In the genomic region with DNA sequence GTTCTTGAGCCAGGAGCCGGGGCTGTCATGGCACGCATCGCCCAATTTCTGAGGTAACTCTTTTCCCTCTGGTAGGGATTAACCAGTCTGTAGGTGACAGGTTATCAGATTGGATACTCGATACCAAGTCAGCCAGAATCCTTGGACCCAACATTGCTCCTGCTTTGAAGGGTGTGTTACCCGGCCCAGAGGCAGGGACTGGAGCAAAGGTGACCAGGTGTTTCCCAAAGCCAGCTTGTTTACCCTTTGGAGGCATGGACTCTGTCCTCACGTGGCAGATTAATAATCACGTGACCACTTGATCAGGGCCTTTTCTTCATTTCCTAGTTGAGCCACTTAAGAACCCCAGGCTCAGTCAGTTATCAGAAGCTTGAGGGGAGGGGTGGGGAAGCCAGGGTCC, we compare ENCODE assay signal across 11 mouse cellular contexts. TPM values are rescaled to one million over a fixed set of nuclear protein-coding genes. Genes with fewer than 3 reads are reported as not detected.
DNase-seq lines count a peak whose midpoint lies in the region; ATAC-seq and TF ChIP-seq lines count a peak whose summit lies in the region.
"Had no signal": no experiment of that assay in that cellular context is flagged by ENCODE, and none has a peak within 500 bp of the region (broad histone marks: within the 10 kb centered on the region; RNA-seq: fewer than 3 reads in every experiment).

No protein-coding gene starts in this region.

- H3K27me3 ChIP-seq in heart, embryonic 13.5 days (replicated peaks), result no peaks in the 10 kb centered on the region
- H3K27me3 ChIP-seq in neural tube, embryonic 11.5 days (ENCODE audit: control insufficient read depth, insufficient read depth, low read length), result peaks cover 7% of the 10 kb centered on the region; the same call in 1 of the 2 replicates
- H3K27me3 ChIP-seq in thymus, adult 2 months (ENCODE audit: control insufficient read depth, insufficient read depth, low read length), result no peaks in the 10 kb centered on the region

- no peak overlapping the region for H3K27ac ChIP-seq in heart, embryonic 13.5 days (replicated peaks)
- no peak overlapping the region for H3K27ac ChIP-seq in neural tube, embryonic 11.5 days (ENCODE audit: low read depth, low read length)
- no peak overlapping the region for H3K27ac ChIP-seq in thymus, adult 2 months (ENCODE audit: control insufficient read depth, insufficient read depth, low read length)
- H3K27ac ChIP-seq: layer of hippocampus, adult 2 months had no signal

- H3K9me3 ChIP-seq in heart, embryonic 13.5 days, result no peaks in the 10 kb centered on the region
- no peaks in the 10 kb centered on the region for H3K9me3 ChIP-seq in neural tube, embryonic 11.5 days (ENCODE audit: control insufficient read depth, low read length)

- no peak overlapping the region for H3K4me3 ChIP-seq in heart, embryonic 13.5 days
- peak overlapping the region; percentile 62; the same call in 1 of the 2 replicates for H3K4me3 ChIP-seq in neural tube, embryonic 11.5 days (ENCODE audit: low read depth, low read length)
- H3K4me3 ChIP-seq in thymus, adult 2 months (ENCODE audit: control insufficient read depth, insufficient read depth, low read length), result no peak overlapping the region

- intact Hi-C loops in heart, postnatal 10 days (cut with DNase I), result no loop called here

- TF ChIP-seq CTCF in thymus, adult 2 months (IDR thresholded peaks at IDR 0.05; ENCODE audit: borderline replicate concordance, control insufficient read depth, extremely low read depth, insufficient read depth, low read length, poor library complexity), result no peak

- ATAC-seq in heart, embryonic 13.5 days (ENCODE audit: extremely low read depth, insufficient number of reproducible peaks, low FRiP score, low TSS enrichment), result no peak
- ATAC-seq in neural tube, embryonic 11.5 days (ENCODE audit: insufficient read depth, low FRiP score, low TSS enrichment), result no peak

- peaks cover 27% of the 10 kb centered on the region for H3K4me1 ChIP-seq in heart, embryonic 13.5 days
- H3K4me1 ChIP-seq in neural tube, embryonic 11.5 days (ENCODE audit: control insufficient read depth, insufficient read depth, low read length), result peaks cover 15% of the 10 kb centered on the region
- H3K4me1 ChIP-seq in thymus, adult 2 months (replicated peaks; ENCODE audit: control insufficient read depth, insufficient read depth, low read length), result peaks cover 14% of the 10 kb centered on the region

- peak overlapping the region; percentile 87; the same call in 1 of the 2 replicates for H3K4me2 ChIP-seq in heart, embryonic 13.5 days
- H3K4me2 ChIP-seq in neural tube, embryonic 11.5 days (ENCODE audit: low read depth), result peak overlapping the region; percentile 84; the same call in 1 of the 2 replicates

- 85% methylated on average over 7 of the region's 7 CpGs for WGBS in heart, embryonic 13.5 days
- 92% methylated on average over 7 of the region's 7 CpGs for WGBS in neural tube, embryonic 11.5 days
- WGBS in thymus, adult 2 months, result 95% methylated on average over 7 of the region's 7 CpGs

- H3K9ac ChIP-seq in heart, embryonic 13.5 days, result 0 out of 2 replicates have a peak overlapping the region, but pooled peaks have one; percentile 19
- no peak overlapping the region for H3K9ac ChIP-seq in neural tube, embryonic 11.5 days (ENCODE audit: low read length)

- DNase-seq in heart, postnatal 10 days, result no peak
- no peak for DNase-seq in neural tube, embryonic 11.5 days (ENCODE audit: low spot score)
- DNase-seq in neural tube, embryonic 10.5 days (ENCODE audit: extremely low spot score, low spot score), result no peak
- DNase-seq in lung, postnatal 36 days, result peak; percentile 53
- no peak for DNase-seq in MN1 (ENCODE audit: low spot score)
- no peak for DNase-seq in thymus, adult 2 months
- DNase-seq in layer of hippocampus, postnatal 14 days (ENCODE audit: low spot score in 2 of 2), result no peak

- no peak for TF ChIP-seq POLR2A in thymus, adult 2 months (IDR thresholded peaks at IDR 0.05; ENCODE audit: control insufficient read depth, extremely low read depth, insufficient read depth, low read length, poor library complexity)

- peaks cover 51% of the 10 kb centered on the region for H3K36me3 ChIP-seq in heart, embryonic 13.5 days
- peaks cover 5% of the 10 kb centered on the region for H3K36me3 ChIP-seq in neural tube, embryonic 11.5 days (ENCODE audit: control insufficient read depth, insufficient read depth, low read length)
- H3K36me3 ChIP-seq in thymus, adult 2 months (ENCODE audit: control insufficient read depth, insufficient read depth, low read length), result peaks cover 16% of the 10 kb centered on the region

RNA-seq across cellular contexts. Expression of a gene that starts 1.5 kb away (rescaled TPM):
- polyA plus RNA-seq in heart, embryonic 13.5 days (2015; fragmentation: Nextera tagmentation; extraction: Ambion mirVana), result 14.2 and 14.5 TPM in 2 replicates
- 10 to 100 TPM; 16.1 to 20.8 TPM for total RNA-seq in heart, postnatal 10 days (2021)
- 7.2 and 7.9 TPM in 2 replicates for polyA plus RNA-seq in neural tube, embryonic 11.5 days (2014; fragmentation: Nextera tagmentation; extraction: Ambion mirVana)
- 29.1 and 30.8 TPM in 2 replicates for polyA plus RNA-seq in thymus, adult 2 months (2012; rRNA removed)
- total RNA-seq in layer of hippocampus, postnatal 14 days (2021), result 1 to 10 TPM; 5.1 to 6.0 TPM

RNA-seq across cellular contexts. Expression of a gene that starts 3.3 kb away (rescaled TPM):
- 79.7 and 88.5 TPM in 2 replicates for polyA plus RNA-seq in heart, embryonic 13.5 days (2015; fragmentation: Nextera tagmentation; extraction: Ambion mirVana)
- total RNA-seq in heart, postnatal 10 days (2021), result 10 to 100 TPM; 78.6 to 80.0 TPM
- 69.4 and 75.1 TPM in 2 replicates for polyA plus RNA-seq in neural tube, embryonic 11.5 days (2014; fragmentation: Nextera tagmentation; extraction: Ambion mirVana)
- polyA plus RNA-seq in thymus, adult 2 months (2012; rRNA removed), result 193 and 212 TPM in 2 replicates
- total RNA-seq in layer of hippocampus, postnatal 14 days (2021), result 10 to 100 TPM; 66.5 to 77.9 TPM

RNA-seq across cellular contexts. Expression of a gene that starts 14.5 kb away (rescaled TPM):
- polyA plus RNA-seq in heart, embryonic 13.5 days (2015; fragmentation: Nextera tagmentation; extraction: Ambion mirVana), result 1.2 and 2.6 TPM in 2 replicates
- total RNA-seq in heart, postnatal 10 days (2021), result under 1 TPM; 0.52 to 0.57 TPM
- 5.6 and 6.7 TPM in 2 replicates for polyA plus RNA-seq in neural tube, embryonic 11.5 days (2014; fragmentation: Nextera tagmentation; extraction: Ambion mirVana)
- 3.3 and 5.3 TPM in 2 replicates for polyA plus RNA-seq in thymus, adult 2 months (2012; rRNA removed)
- total RNA-seq in layer of hippocampus, postnatal 14 days (2021), result 1 to 10 TPM; 4.2 to 5.6 TPM

RNA-seq across cellular contexts. Expression of a gene that starts 20.5 kb away (rescaled TPM):
- polyA plus RNA-seq in heart, embryonic 13.5 days (2015; fragmentation: Nextera tagmentation; extraction: Ambion mirVana), result 7.4 and 7.8 TPM in 2 replicates
- 10 to 100 TPM; 37.6 to 37.9 TPM for total RNA-seq in heart, postnatal 10 days (2021)
- 15.8 and 17.1 TPM in 2 replicates for polyA plus RNA-seq in neural tube, embryonic 11.5 days (2014; fragmentation: Nextera tagmentation; extraction: Ambion mirVana)
- 24.5 and 25.3 TPM in 2 replicates for polyA plus RNA-seq in thymus, adult 2 months (2012; rRNA removed)
- 10 to 100 TPM; 32.0 to 33.2 TPM for total RNA-seq in layer of hippocampus, postnatal 14 days (2021)

RNA-seq across cellular contexts. Expression of a gene that starts 22.6 kb away (rescaled TPM):
- 0.10 TPM in 1 of 2 replicates, not detected in the other for polyA plus RNA-seq in heart, embryonic 13.5 days (2015; fragmentation: Nextera tagmentation; extraction: Ambion mirVana)
- total RNA-seq in heart, postnatal 10 days (2021), result under 1 TPM in 1 of 2 experiments, not detected in 1; 0.32 TPM
- not detected in 2 replicates for polyA plus RNA-seq in neural tube, embryonic 11.5 days (2014; fragmentation: Nextera tagmentation; extraction: Ambion mirVana)
- 0.16 and 0.17 TPM in 2 replicates for polyA plus RNA-seq in thymus, adult 2 months (2012; rRNA removed)
- total RNA-seq in layer of hippocampus, postnatal 14 days (2021), result not detected
- total RNA-seq: layer of hippocampus, adult 2 months had no signal
- polyA plus RNA-seq: heart, embryonic 11.5 days; liver, embryonic 16.5 days had no signal
